Mouse (Mus musculus): ENCODE results near the gene Atp8b5. TPM values are rescaled to one million over a fixed set of nuclear protein-coding genes. Genes with fewer than 3 reads are reported as not detected.
A peak's percentile ranks its signal among the peaks of the same experiment; 100 is the strongest.

Gene Atp8b5
- under 1 TPM; 0.23 to 0.46 TPM for total RNA-seq (2021)

DNA sequence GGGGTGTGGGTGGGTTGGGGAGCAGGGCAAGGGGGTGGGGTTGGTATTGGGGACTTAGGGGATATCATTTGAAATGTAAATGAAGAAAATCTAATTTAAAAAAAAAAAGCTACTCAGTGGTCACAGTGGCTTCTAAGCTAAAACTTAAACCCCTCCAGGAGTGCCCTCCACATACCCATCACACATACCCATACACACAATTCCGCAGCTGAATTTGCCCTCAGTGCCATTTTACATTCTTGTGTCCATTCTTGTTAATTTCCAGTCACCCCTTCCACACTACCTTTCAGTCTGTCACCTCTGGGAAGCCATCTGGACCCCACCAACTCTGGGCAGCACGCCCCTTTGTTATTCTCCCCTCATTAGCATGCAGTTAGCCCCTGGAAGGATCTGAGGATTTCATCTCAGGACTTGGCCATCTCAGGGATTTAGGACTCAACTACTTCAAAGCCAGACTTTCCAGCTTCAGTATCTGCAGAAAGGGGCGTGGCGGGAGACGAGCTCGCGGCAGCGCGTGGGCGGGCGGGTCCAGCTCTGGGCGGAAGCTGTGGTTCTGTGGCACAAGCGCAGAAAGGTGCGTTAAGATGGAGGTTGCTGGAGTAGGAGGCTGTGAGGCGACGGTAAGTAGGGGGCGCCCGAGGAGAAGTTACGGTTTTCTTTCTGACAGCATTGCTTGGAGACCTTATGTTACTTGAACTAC is at the start of gene Atp8b5:
Gene Atp8b5, plus strand, starts transcription at position 537 of the 700 bp plus-strand sequence.
- intact Hi-C loops (cut with DNase I) = loop anchor here (1.0 to 5.0 kb wide), 2 partner anchors 116 to 154 kb away; partner anchors contain the start of gene Rusc2
- DNase-seq (ENCODE audit: low spot score in 2 of 2) = peak; percentile 81 to 92

DNA sequence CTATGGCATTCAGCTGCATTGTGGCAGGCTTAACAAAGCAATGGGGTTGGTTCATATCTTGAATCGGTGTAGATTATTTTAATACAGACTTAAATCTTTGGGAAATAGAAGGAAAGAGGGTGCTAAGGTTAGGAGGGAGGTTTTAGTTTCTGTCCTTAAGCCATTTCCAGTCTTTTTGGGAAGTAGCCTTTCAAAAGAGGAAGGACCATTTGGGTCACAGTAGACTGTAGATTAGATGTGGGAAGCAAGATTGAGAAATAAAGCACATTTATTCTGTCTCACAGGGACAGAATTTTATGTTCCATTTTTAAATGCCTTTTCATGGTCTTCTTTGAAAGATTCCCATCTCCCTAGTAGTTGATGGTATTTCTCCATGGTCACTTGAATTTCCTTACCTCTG is 49.0 kb upstream of the Atp8b5 start:
- DNase-seq (ENCODE audit: low spot score in 2 of 2) = no peak
- intact Hi-C loops (cut with DNase I) = no loop called here

- no peak for DNase-seq (ENCODE audit: low spot score in 2 of 2)
- intact Hi-C loops (cut with DNase I) = no loop called here
Measured at GRCm38 (mm10) chr4:43231821-43232220, 35.1 kb upstream of the Atp8b5 start.

- intact Hi-C loops (cut with DNase I) = no loop called here
Measured at GRCm38 (mm10) chr4:43232985-43233384, 34.0 kb upstream of the Atp8b5 start.

DNA sequence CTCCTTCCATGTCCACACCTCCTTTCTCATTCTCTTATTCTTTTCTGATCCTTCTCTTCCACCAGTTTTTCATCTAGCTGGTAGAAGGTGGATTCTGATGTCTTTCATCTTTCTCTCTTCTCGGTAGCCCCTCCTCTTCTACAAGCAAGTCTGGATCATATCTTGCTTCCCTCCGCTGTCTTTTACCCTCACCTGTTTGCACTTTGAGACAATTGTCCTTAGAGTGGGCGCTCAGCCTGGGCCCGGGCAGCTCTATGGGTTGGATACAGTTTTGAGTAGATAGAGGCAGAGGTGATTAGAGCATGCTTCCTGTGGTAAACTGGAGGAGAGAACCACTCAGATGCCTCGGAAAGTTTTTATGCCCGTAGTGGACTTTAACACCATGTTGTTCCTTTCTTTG is 33.5 kb upstream of the Atp8b5 start:
- DNase-seq (ENCODE audit: low spot score in 2 of 2) = no peak
- intact Hi-C loops (cut with DNase I) = no loop called here

More at GRCm38 (mm10) chr4:43232985-43233384, 34.0 kb upstream of the Atp8b5 start:
- DNase-seq (ENCODE audit: low spot score in 2 of 2) = peak in 1 of 2 experiments; percentile 60

DNA sequence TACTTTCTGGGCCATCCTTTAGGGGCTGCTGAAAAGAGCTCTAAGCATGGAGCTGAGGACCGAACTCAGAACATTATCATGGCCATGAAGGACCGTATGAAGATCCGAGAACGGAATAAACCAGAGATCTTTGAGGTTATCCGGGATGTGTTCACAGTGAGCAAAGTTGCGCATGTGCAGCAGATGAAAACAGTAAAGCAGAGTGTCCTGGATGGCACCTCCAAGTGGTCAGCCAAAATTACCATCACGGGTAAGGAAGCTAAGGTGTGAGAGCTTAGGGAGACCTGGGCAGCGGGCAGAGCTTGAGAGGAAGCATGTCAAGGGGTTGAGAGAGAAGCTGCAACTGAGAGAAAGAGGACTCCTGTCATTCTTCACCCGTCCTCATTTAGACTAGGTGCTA is 30.1 kb upstream of the Atp8b5 start:
- DNase-seq (ENCODE audit: low spot score in 2 of 2) = no peak
- intact Hi-C loops (cut with DNase I) = no loop called here

GRCm38 (mm10) chr4:43240716-43241115 is 26.2 kb upstream of the Atp8b5 start:
- intact Hi-C loops (cut with DNase I) = loop anchor here (5.0 kb wide), 1 partner anchor 193 kb away; the partner anchor contains the start of gene Fam214b
- DNase-seq (ENCODE audit: low spot score in 2 of 2) = no peak

GRCm38 (mm10) chr4:43244022-43244421 is 22.9 kb upstream of the Atp8b5 start:
- intact Hi-C loops (cut with DNase I) = loop anchor here (5.0 kb wide), 1 partner anchor 197 kb away; the partner anchor contains the start of gene Fam214b
- DNase-seq (ENCODE audit: low spot score in 2 of 2) = peak; percentile 31 to 59

GRCm38 (mm10) chr4:43245776-43246175 is 21.2 kb upstream of the Atp8b5 start:
- no peak for DNase-seq (ENCODE audit: low spot score in 2 of 2)
- intact Hi-C loops (cut with DNase I) = loop anchor here (5.0 kb wide), 2 partner anchors 38 to 188 kb away; partner anchors contain the start of gene Unc13b

DNA sequence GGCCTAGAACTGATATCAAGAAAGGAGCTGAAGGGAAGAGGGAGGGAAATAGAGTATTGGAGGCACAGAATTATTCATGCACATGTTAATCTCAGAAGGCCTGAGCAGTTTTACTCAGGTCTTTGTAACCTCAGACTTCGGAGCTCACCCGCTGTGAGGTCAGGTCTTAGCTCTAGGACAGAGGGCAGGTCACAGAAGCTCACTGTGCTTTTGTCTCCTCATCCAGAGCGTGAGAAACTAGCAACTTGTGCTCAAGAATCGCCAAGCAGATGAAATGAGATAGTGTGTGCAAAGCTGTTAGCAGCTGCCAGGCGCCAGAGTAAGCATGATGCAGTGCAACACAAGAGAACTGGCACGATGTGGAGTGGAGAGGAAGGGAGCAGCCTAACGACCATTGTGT is 18.9 kb upstream of the Atp8b5 start:
- intact Hi-C loops (cut with DNase I) = loop anchor here (5.0 kb wide), 2 partner anchors 41 to 191 kb away; partner anchors contain the start of gene Unc13b
- no peak for DNase-seq (ENCODE audit: low spot score in 2 of 2)

DNA sequence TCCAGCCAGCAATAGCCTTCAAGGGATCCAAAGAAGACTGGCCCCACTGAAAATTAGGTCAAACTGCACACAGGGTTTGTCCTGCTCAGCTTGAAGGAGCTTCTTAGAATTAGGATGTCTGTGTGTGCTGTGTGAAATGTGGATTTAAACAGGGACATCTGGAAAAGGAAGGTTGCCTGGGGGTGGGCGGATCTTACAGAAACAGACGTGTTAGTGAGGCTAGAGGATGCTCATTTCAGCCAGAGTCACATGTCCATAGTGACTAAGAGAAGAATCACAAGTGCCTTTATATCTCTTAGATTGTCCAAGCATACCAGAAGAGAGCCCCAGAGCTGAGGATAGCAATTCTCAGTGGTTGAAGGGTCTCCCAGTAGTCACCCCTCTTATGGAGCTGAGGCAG is 18.1 kb upstream of the Atp8b5 start:
- intact Hi-C loops (cut with DNase I) = loop anchor here (5.0 kb wide), 2 partner anchors 42 to 192 kb away; partner anchors contain the start of gene Unc13b
- peak; percentile 23 to 88 for DNase-seq (ENCODE audit: low spot score in 2 of 2)

GRCm38 (mm10) chr4:43251269-43251668 is 15.7 kb upstream of the Atp8b5 start:
- no peak for DNase-seq (ENCODE audit: low spot score in 2 of 2)
- intact Hi-C loops (cut with DNase I) = no loop called here

DNA sequence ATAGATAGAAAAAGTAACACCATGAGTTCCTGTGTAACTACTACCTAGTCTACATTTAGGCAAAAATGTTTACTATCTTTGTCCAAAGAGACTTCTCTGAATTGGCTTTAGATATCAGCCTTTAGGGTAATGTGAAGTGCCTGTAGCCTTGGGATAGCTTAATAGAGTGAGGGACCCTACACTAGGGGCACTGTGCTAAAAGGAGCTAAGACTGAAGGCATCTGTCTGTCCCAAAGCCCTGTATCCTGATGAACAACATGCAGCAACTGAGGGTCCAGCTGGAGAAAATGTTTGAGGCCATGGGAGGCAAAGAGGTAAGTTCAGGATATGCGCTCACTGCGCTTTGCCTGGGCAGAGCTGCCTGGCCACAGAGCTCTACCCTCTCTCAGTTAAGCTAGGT is 9.9 kb upstream of the Atp8b5 start:
- DNase-seq (ENCODE audit: low spot score in 2 of 2) = no peak
- intact Hi-C loops (cut with DNase I) = no loop called here

GRCm38 (mm10) chr4:43258556-43258955 is 8.4 kb upstream of the Atp8b5 start:
- intact Hi-C loops (cut with DNase I) = no loop called here
- no peak for DNase-seq (ENCODE audit: low spot score in 2 of 2)

DNA sequence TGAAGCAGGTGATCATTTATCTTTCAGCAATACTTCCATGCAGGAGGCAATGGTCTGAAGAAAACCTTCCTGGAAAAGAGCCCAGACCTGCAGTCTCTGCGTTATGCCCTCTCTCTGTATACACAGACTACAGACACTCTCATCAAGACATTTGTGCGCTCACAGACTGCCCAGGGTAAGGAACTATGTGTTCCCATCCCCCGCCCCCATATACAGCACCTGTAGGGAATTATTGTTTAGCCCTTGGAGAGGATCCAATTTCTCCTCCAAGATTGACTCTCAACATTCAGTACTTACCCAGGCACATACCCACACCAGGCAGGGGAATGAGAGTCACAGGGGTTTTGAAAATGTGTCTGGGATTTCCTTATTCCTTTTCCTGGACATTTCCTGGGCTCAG is 7.5 kb upstream of the Atp8b5 start:
- intact Hi-C loops (cut with DNase I) = no loop called here
- DNase-seq (ENCODE audit: low spot score in 2 of 2) = no peak

GRCm38 (mm10) chr4:43260096-43260495 is 6.9 kb upstream of the Atp8b5 start:
- intact Hi-C loops (cut with DNase I) = no loop called here
- no peak for DNase-seq (ENCODE audit: low spot score in 2 of 2)

DNA sequence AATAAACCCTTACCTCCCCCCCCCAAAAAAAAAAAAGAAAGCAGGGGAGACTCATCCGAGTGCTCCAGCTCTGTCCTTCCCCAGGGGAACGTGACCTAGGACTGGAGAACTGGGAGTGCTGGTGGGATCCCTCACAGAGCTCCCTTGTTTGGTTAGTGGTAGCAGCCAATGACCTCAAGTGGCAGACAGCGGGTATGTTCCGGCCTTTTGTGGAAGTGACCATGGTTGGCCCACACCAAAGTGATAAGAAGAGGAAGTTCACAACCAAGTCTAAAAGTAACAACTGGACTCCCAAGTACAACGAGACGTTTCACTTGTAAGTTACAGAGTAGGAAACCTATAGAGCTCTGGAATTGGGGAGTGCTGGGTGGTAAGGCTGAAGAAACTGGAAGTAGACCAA is 4.1 kb upstream of the Atp8b5 start:
- intact Hi-C loops (cut with DNase I) = no loop called here
- DNase-seq (ENCODE audit: low spot score in 2 of 2) = no peak

DNA sequence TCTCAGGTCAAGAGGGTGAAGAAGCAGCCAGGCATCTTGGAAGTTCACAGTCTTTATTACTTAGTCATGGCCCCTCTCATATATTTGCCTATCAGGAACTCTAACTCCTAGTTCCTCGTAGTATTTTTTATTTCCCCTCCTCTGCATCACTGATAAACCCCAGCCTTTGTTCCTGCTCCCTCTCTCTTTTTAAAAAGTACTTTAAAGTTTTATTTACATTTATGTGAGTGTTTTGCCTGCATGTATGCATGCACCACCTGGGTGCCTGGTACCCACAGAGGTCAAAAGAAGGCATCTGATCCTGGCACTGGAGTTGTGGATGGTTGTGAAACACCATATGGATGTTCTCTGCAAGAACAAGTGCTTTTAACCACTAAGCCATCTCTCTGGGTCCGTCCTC is 813 bp upstream of the Atp8b5 start:
- intact Hi-C loops (cut with DNase I) = loop anchor here (5.0 kb wide), 1 partner anchor 116 kb away; the partner anchor contains the start of gene Rusc2
- no peak for DNase-seq (ENCODE audit: low spot score in 2 of 2)

DNA sequence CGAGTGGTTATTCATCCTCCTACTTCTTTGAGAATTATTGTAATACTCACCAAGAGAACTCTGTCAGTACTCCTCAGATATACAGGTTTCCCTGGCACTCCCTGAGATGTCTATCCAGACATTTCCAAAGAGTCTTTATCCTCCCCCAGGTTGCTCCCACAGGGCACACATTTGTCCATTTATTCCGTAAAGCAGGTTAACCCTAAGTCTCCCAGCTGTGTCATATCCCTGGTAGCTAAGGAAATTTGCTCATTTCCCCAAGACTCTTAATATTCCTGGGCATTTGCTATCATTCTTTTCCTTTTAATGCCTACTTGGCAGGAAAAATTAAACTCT is 332 bp downstream of the Atp8b5 start:
- no peak for DNase-seq (ENCODE audit: low spot score in 2 of 2)
- intact Hi-C loops (cut with DNase I) = loop anchor here (1.0 to 5.0 kb wide), 2 partner anchors 115 to 153 kb away; partner anchors contain the start of gene Rusc2

DNA sequence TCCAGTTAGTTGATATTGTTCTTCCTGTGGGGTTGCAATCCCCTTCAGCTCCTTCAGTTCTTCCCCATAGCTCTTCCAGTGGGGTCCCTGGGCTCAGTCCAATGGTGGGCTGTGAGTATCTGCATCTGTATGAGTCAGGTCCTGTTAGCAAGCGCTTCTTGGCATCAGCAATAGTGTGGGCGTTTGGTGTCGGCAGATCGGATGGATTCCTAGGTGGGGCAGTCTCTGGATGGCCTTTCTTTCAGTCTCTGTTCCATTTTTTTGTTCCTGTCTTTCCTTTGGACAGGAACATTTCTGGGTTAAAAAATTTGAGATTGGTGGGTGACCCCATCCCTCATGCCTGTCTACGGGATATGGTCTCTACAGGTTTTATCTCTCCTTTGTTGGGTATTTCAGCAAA is 18.5 kb downstream of the Atp8b5 start:
- no peak for DNase-seq (ENCODE audit: low spot score in 2 of 2)
- intact Hi-C loops (cut with DNase I) = no loop called here

DNA sequence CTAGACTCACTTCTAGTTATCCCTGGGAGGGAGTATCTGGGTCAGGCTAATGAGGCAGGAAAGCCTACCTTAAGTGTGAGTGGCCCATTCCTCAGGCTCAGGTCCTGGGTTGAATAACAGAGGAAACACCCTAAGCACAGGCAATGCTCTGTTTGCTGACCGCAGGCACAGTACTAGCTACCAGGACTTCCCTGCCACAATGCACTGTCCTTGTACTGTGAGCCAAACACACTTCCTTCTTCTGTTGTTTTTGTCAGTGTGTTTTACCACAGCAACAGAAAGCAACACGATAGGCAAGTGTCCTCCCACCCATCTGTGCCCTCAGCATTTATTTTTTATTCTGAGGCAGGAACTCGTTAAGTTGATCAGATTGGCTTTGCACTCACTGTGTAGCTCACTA is 20.3 kb downstream of the Atp8b5 start:
- no peak for DNase-seq (ENCODE audit: low spot score in 2 of 2)
- intact Hi-C loops (cut with DNase I) = no loop called here
